Mouse (Mus musculus) urinary bladder, postnatal 10 days (tissue): ENCODE data around the gene Prx.

Experiments used
- DNase-seq: peaks from one replicate; pipeline ENCODE4 v3.0.0; 2022; ENCODE audit warnings: low spot score

The Prx gene

GRCm38 (mm10) chr7:27560291-27560887, 61.3 kb downstream of the Prx start:
- DNase-seq: no peak

GRCm38 (mm10) chr7:27560978-27561377, 61.9 kb downstream of the Prx start:
- DNase-seq: no peak
